Mouse (Mus musculus) small intestine, adult 2 months (tissue): Measurements from ENCODE around the gene Doc2b.

Experiments
- CTCF ChIP-seq: fragments of 200-500 bp; IDR thresholded peaks from 2 replicates; pipeline ENCODE4 v1.5.1; 2012; ENCODE audit warnings: low read depth, mild to moderate bottlenecking, control low read depth, inconsistent platforms, low read length, moderate library complexity, mixed read lengths; ENCODE audit not compliant: insufficient replicate concordance, insufficient read length; ENCODE audit errors: extremely low read depth
- POLR2A ChIP-seq: fragments of 200-500 bp; IDR thresholded peaks from 2 replicates; pipeline ENCODE4 v1.6.1; 2012; ENCODE audit warnings: low read depth, mild to moderate bottlenecking, control low read depth, inconsistent platforms, low read length, moderate library complexity

DNA sequence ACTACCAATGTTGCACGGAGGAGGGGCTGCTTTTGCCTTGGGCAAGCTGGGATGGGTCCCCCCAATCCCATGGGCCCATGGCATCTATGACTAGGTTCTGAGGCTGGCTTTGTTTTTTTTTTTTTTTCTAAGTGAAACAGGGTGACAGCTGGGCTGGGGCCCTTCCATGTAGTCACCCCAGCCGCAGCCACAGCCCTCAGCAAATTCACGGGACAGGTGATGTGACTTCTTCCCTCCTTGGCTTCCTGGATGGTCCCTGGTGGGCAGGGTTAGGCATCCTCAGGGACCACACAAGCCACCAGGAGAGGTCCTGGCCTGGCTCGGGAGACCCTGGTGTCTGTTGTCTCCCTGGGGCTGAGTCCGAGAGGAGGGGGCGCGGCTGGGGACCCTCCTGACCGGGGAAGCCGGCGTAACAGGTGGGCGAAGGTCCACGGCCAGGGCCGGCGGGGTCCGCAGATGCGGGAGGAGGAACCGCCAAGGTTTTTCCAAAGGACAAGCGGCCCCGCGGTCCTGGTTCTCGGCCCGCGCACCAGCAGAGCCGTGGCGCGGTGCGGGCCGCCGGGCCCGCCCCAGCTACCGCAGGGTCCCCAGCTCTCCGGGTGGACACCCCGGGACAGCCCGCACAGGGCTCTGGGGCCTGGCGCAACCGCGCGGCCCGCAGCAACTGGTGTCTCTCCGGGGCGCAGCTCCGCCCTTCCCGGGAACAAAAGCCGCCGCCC lies 1.1 kb downstream of the Doc2b start:
- TF ChIP-seq CTCF: no peak
- TF ChIP-seq POLR2A: no peak
